Mouse (Mus musculus): ENCODE measurements around the gene Fmnl2. TPM values are rescaled to one million over a fixed set of nuclear protein-coding genes. Genes with fewer than 3 reads are reported as not detected.
A peak's percentile ranks its signal among the peaks of the same experiment; 100 is the strongest.

Gene Fmnl2
- polyA plus RNA-seq, 1 experiment from 2014 or later, result 7.3 TPM

- no peaks in the 10 kb centered on the region for H3K36me3 ChIP-seq (replicated peaks)
- no peaks in the 10 kb centered on the region for H3K9me3 ChIP-seq
- 94% methylated on average over 4 of the region's 4 CpGs for WGBS
- H3K4me3 ChIP-seq, result no peak overlapping the region
- DNase-seq (ENCODE audit: low spot score), result no peak
- no peak overlapping the region for H3K27ac ChIP-seq (replicated peaks)
- no peaks in the 10 kb centered on the region for H3K27me3 ChIP-seq (replicated peaks; ENCODE audit: low read depth, poor library complexity, severe bottlenecking)
- peaks cover 48% of the 10 kb centered on the region for H3K4me1 ChIP-seq
These were observed 43.1 kb downstream of the Fmnl2 start for GRCm38 (mm10) chr2:52900780-52901179.

- H3K4me3 ChIP-seq, result no peak overlapping the region
- WGBS, result 67% methylated on average over 6 of the region's 6 CpGs
- no peak overlapping the region for H3K27ac ChIP-seq (replicated peaks)
- no peaks in the 10 kb centered on the region for H3K9me3 ChIP-seq
- H3K4me1 ChIP-seq, result peaks cover 50% of the 10 kb centered on the region
- no peaks in the 10 kb centered on the region for H3K27me3 ChIP-seq (replicated peaks; ENCODE audit: low read depth, poor library complexity, severe bottlenecking)
- H3K36me3 ChIP-seq (replicated peaks), result no peaks in the 10 kb centered on the region
- DNase-seq (ENCODE audit: low spot score), result peak; percentile 48
These were observed 43.8 kb downstream of the Fmnl2 start for GRCm38 (mm10) chr2:52901300-52902013.

GRCm38 (mm10) chr2:52902456-52902855 lies 44.8 kb downstream of the Fmnl2 start:
- Histone ChIP-seq H3K4me1 (peaks cover 54% of the 10 kb centered on the region), H3K9me3 (no peaks in the 10 kb centered on the region), H3K4me3 (no peak overlapping the region), H3K27ac (replicated peaks) (no peak overlapping the region), H3K36me3 (replicated peaks) (no peaks in the 10 kb centered on the region), H3K27me3 (replicated peaks; ENCODE audit: low read depth, poor library complexity, severe bottlenecking) (no peaks in the 10 kb centered on the region)
- WGBS, result 78% methylated on average over 3 of the region's 3 CpGs
- DNase-seq (ENCODE audit: low spot score), result no peak

- WGBS, result 83% methylated on average over 8 of the region's 8 CpGs
- H3K4me1 ChIP-seq, result peaks cover 59% of the 10 kb centered on the region
These were observed 45.7 kb downstream of the Fmnl2 start for GRCm38 (mm10) chr2:52903228-52903963.

GRCm38 (mm10) chr2:52904526-52904925 lies 46.9 kb downstream of the Fmnl2 start:
- no peaks in the 10 kb centered on the region for H3K9me3 ChIP-seq
- peaks cover 50% of the 10 kb centered on the region for H3K4me1 ChIP-seq
- H3K27me3 ChIP-seq (replicated peaks; ENCODE audit: low read depth, poor library complexity, severe bottlenecking), result no peaks in the 10 kb centered on the region
- 68% methylated on average over 5 of the region's 5 CpGs for WGBS
- no peak overlapping the region for H3K27ac ChIP-seq (replicated peaks)
- H3K4me3 ChIP-seq, result no peak overlapping the region
- no peaks in the 10 kb centered on the region for H3K36me3 ChIP-seq (replicated peaks)
- no peak for DNase-seq (ENCODE audit: low spot score)

More at GRCm38 (mm10) chr2:52903228-52903963, 45.7 kb downstream of the Fmnl2 start:
- no peak for DNase-seq (ENCODE audit: low spot score)
- no peaks in the 10 kb centered on the region for H3K9me3 ChIP-seq
- no peak overlapping the region for H3K4me3 ChIP-seq
- H3K36me3 ChIP-seq (replicated peaks), result no peaks in the 10 kb centered on the region
- H3K27ac ChIP-seq (replicated peaks), result no peak overlapping the region
- no peaks in the 10 kb centered on the region for H3K27me3 ChIP-seq (replicated peaks; ENCODE audit: low read depth, poor library complexity, severe bottlenecking)

- WGBS, result 21% methylated on average over 2 of the region's 2 CpGs
- DNase-seq (ENCODE audit: low spot score), result no peak
- H3K4me3 ChIP-seq, result no peak overlapping the region
- H3K9me3 ChIP-seq, result no peaks in the 10 kb centered on the region
- no peaks in the 10 kb centered on the region for H3K27me3 ChIP-seq (replicated peaks; ENCODE audit: low read depth, poor library complexity, severe bottlenecking)
- H3K4me1 ChIP-seq, result peaks cover 23% of the 10 kb centered on the region
- no peak overlapping the region for H3K27ac ChIP-seq (replicated peaks)
- H3K36me3 ChIP-seq (replicated peaks), result no peaks in the 10 kb centered on the region
These were observed 55.7 kb downstream of the Fmnl2 start for GRCm38 (mm10) chr2:52913311-52913710.

GRCm38 (mm10) chr2:52913746-52914145 lies 56.1 kb downstream of the Fmnl2 start:
- Histone ChIP-seq H3K4me3 (no peak overlapping the region), H3K9me3 (no peaks in the 10 kb centered on the region), H3K27me3 (replicated peaks; ENCODE audit: low read depth, poor library complexity, severe bottlenecking) (no peaks in the 10 kb centered on the region), H3K4me1 (peaks cover 23% of the 10 kb centered on the region), H3K27ac (replicated peaks) (no peak overlapping the region), H3K36me3 (replicated peaks) (no peaks in the 10 kb centered on the region)
- WGBS, result 26% methylated on average over 5 of the region's 5 CpGs
- peak; percentile 17 for DNase-seq (ENCODE audit: low spot score)

- Histone ChIP-seq H3K9me3 (no peaks in the 10 kb centered on the region), H3K4me3 (no peak overlapping the region), H3K36me3 (replicated peaks) (no peaks in the 10 kb centered on the region), H3K4me1 (peaks cover 23% of the 10 kb centered on the region), H3K27me3 (replicated peaks; ENCODE audit: low read depth, poor library complexity, severe bottlenecking) (no peaks in the 10 kb centered on the region), H3K27ac (replicated peaks) (no peak overlapping the region)
- DNase-seq (ENCODE audit: low spot score), result no peak
- WGBS, result 90% methylated on average over 5 of the region's 5 CpGs
These were observed 57.9 kb downstream of the Fmnl2 start for GRCm38 (mm10) chr2:52915536-52915935.

GRCm38 (mm10) chr2:52918094-52918493 lies 60.4 kb downstream of the Fmnl2 start:
- H3K4me1 ChIP-seq, result peaks cover 10% of the 10 kb centered on the region
- no peaks in the 10 kb centered on the region for H3K27me3 ChIP-seq (replicated peaks; ENCODE audit: low read depth, poor library complexity, severe bottlenecking)
- H3K4me3 ChIP-seq, result no peak overlapping the region
- no peaks in the 10 kb centered on the region for H3K9me3 ChIP-seq
- H3K36me3 ChIP-seq (replicated peaks), result no peaks in the 10 kb centered on the region
- no peak overlapping the region for H3K27ac ChIP-seq (replicated peaks)
- DNase-seq (ENCODE audit: low spot score), result no peak
- WGBS, result 79% methylated on average over 5 of the region's 5 CpGs

GRCm38 (mm10) chr2:52920701-52921435 lies 63.2 kb downstream of the Fmnl2 start:
- H3K36me3 ChIP-seq (replicated peaks), result no peaks in the 10 kb centered on the region
- WGBS, result 91% methylated on average over 5 of the region's 5 CpGs
- no peak overlapping the region for H3K27ac ChIP-seq (replicated peaks)
- no peak for DNase-seq (ENCODE audit: low spot score)
- no peaks in the 10 kb centered on the region for H3K27me3 ChIP-seq (replicated peaks; ENCODE audit: low read depth, poor library complexity, severe bottlenecking)
- no peak overlapping the region for H3K4me3 ChIP-seq
- no peaks in the 10 kb centered on the region for H3K9me3 ChIP-seq
- peaks cover 8% of the 10 kb centered on the region for H3K4me1 ChIP-seq

- no peaks in the 10 kb centered on the region for H3K27me3 ChIP-seq (replicated peaks; ENCODE audit: low read depth, poor library complexity, severe bottlenecking)
- WGBS, result 90% methylated on average over 3 of the region's 3 CpGs
- H3K36me3 ChIP-seq (replicated peaks), result no peaks in the 10 kb centered on the region
- H3K4me1 ChIP-seq, result peaks cover 36% of the 10 kb centered on the region
- no peak for DNase-seq (ENCODE audit: low spot score)
- no peak overlapping the region for H3K4me3 ChIP-seq
- no peaks in the 10 kb centered on the region for H3K9me3 ChIP-seq
- no peak overlapping the region for H3K27ac ChIP-seq (replicated peaks)
These were observed 67.4 kb downstream of the Fmnl2 start for GRCm38 (mm10) chr2:52925062-52925461.

- WGBS, result 51% methylated on average over 3 of the region's 3 CpGs
- Histone ChIP-seq H3K27me3 (replicated peaks; ENCODE audit: low read depth, poor library complexity, severe bottlenecking) (no peaks in the 10 kb centered on the region), H3K9me3 (no peaks in the 10 kb centered on the region), H3K4me1 (peaks cover 45% of the 10 kb centered on the region), H3K36me3 (replicated peaks) (no peaks in the 10 kb centered on the region), H3K4me3 (no peak overlapping the region), H3K27ac (replicated peaks) (no peak overlapping the region)
- no peak for DNase-seq (ENCODE audit: low spot score)
These were observed 69.7 kb downstream of the Fmnl2 start for GRCm38 (mm10) chr2:52927381-52927780.
